Mouse (Mus musculus): ENCODE results near the gene Ipo9.

- TF ChIP-seq CTCF (IDR thresholded peaks at IDR 0.05 in 2 of 3, conservative IDR thresholded peaks at IDR 0.05 in 1 of 3; ENCODE audit: control insufficient read depth in 1 of 3, insufficient read depth in 1 of 3, low read depth in 2 of 3, low read length in 3 of 3, poor library complexity in 1 of 3, severe bottlenecking in 1 of 3): no peak
- no peak for TF ChIP-seq EP300 (IDR thresholded peaks at IDR 0.05; ENCODE audit: low read depth in 1 of 2, low read length in 2 of 2)
- no peak for TF ChIP-seq POLR2A (IDR thresholded peaks at IDR 0.05; ENCODE audit: control insufficient read depth in 1 of 2, insufficient read depth in 1 of 2, low read depth in 1 of 2, low read length in 2 of 2, poor library complexity in 1 of 2)
- TF ChIP-seq USF1 (IDR thresholded peaks at IDR 0.05; ENCODE audit: low read depth, low read length): no peak
- no peak for TF ChIP-seq ZKSCAN1 (IDR thresholded peaks at IDR 0.05; ENCODE audit: low read depth, low read length)
- no peak for TF ChIP-seq RCOR1 (IDR thresholded peaks at IDR 0.05; ENCODE audit: low read depth, low read length)
- no peak for TF ChIP-seq POLR2AphosphoS2 (IDR thresholded peaks at IDR 0.05; ENCODE audit: low read length)
- TF ChIP-seq TAL1 (IDR thresholded peaks at IDR 0.05; ENCODE audit: low read length): no peak
- no peak for TF ChIP-seq BHLHE40 (IDR thresholded peaks at IDR 0.05; ENCODE audit: borderline replicate concordance, low read depth, low read length)
- no peak for TF ChIP-seq NELFE (IDR thresholded peaks at IDR 0.05; ENCODE audit: low read depth, low read length)
- TF ChIP-seq ZC3H11A (IDR thresholded peaks at IDR 0.05; ENCODE audit: low read depth, low read length): no peak
- TF ChIP-seq E2F4 (IDR thresholded peaks at IDR 0.05; ENCODE audit: borderline replicate concordance, low read depth, low read length): no peak
- no peak for TF ChIP-seq MAX (IDR thresholded peaks at IDR 0.05; ENCODE audit: low read length)
- TF ChIP-seq POLR2AphosphoS5 (IDR thresholded peaks at IDR 0.05; ENCODE audit: borderline replicate concordance, low read depth, low read length): no peak
These were observed 37.2 kb upstream of the Ipo9 start for GRCm38 (mm10) chr1:135467462-135467861.
